Mouse (Mus musculus) liver, embryonic 15.5 days (tissue): ENCODE results near the gene Gm11111. TPM values are rescaled to one million over a fixed set of nuclear protein-coding genes. Genes with fewer than 3 reads are reported as not detected.

Experiments
- ATAC-seq: fragments of 200-750 bp; cut with Nextera tagmentation; 2 replicates; pipeline ENCODE4 v1.8.0; 2017; ENCODE audit warnings: moderate number of reproducible peaks, mild to moderate bottlenecking, moderate library complexity; ENCODE audit not compliant: insufficient read depth
- H3K27ac ChIP-seq: fragments of 300-500 bp; sonication (generic); replicated peaks from 2 replicates; pipeline ENCODE4 v1.5.1; 2015; ENCODE audit warnings: mild to moderate bottlenecking, inconsistent platforms
- H3K27me3 ChIP-seq: fragments of 300-500 bp; sonication (generic); 2 replicates; pipeline ENCODE4 v1.6.1; 2015; ENCODE audit warnings: mild to moderate bottlenecking, inconsistent platforms
- H3K36me3 ChIP-seq: fragments of 300-500 bp; sonication (generic); replicated peaks from 2 replicates; pipeline ENCODE4 v1.6.1; 2015; ENCODE audit warnings: moderate library complexity, mild to moderate bottlenecking, inconsistent platforms
- H3K4me1 ChIP-seq: fragments of 300-500 bp; sonication (generic); replicated peaks from 2 replicates; pipeline ENCODE4 v1.6.1; 2015; ENCODE audit warnings: inconsistent platforms
- H3K4me2 ChIP-seq: fragments of 300-500 bp; sonication (generic); 2 replicates; pipeline ENCODE4 v1.6.1; 2015; ENCODE audit warnings: moderate library complexity, mild to moderate bottlenecking, inconsistent platforms
- H3K4me3 ChIP-seq: fragments of 300-500 bp; sonication (generic); replicated peaks from 2 replicates; pipeline ENCODE4 v1.5.1; 2015; ENCODE audit warnings: mild to moderate bottlenecking, inconsistent platforms
- H3K9ac ChIP-seq: fragments of 300-500 bp; sonication (generic); 2 replicates; pipeline ENCODE4 v1.6.1; 2015; ENCODE audit warnings: moderate library complexity, mild to moderate bottlenecking, inconsistent platforms
- H3K9me3 ChIP-seq: fragments of 300-500 bp; sonication (generic); replicated peaks from 2 replicates; pipeline ENCODE4 v1.6.1; 2016; ENCODE audit warnings: inconsistent platforms
- WGBS: fragments of 180-500 bp; shearing (Covaris S2); methylation state at CpG from one replicate; pipeline ENCODE4 v1.1.7; 2015; ENCODE audit warnings: mixed read lengths; ENCODE audit not compliant: insufficient replicate concordance; 5-methylcytosine and 5-hydroxymethylcytosine counted together
- polyA plus RNA-seq: library from polyadenylated mRNA; unstranded; fragments of >200 nt; fragmentation: Nextera tagmentation; extraction: Ambion mirVana; gene quantifications from 2 replicates; pipeline ENCODE4 v1.2.1, GENCODE M21; 2015

Gene Gm11111
- polyA plus RNA-seq, 1 experiment from 2014 or later: not detected

GRCm38 (mm10) chr5:98582051-98582450 is 29.6 kb downstream of the Gm11111 start:
- H3K4me3 ChIP-seq: no peak overlapping the region
- no peak for ATAC-seq
- no peaks in the 10 kb centered on the region for H3K9me3 ChIP-seq
- no peak overlapping the region for H3K4me2 ChIP-seq
- no peaks in the 10 kb centered on the region for H3K36me3 ChIP-seq
- no peak overlapping the region for H3K27ac ChIP-seq
- no peaks in the 10 kb centered on the region for H3K4me1 ChIP-seq
- H3K27me3 ChIP-seq: no peaks in the 10 kb centered on the region
- 63% methylated on average over 3 of the region's 3 CpGs for WGBS
- no peak overlapping the region for H3K9ac ChIP-seq

- ATAC-seq: no peak
- Histone ChIP-seq H3K4me3 (no peak overlapping the region), H3K36me3 (no peaks in the 10 kb centered on the region), H3K9ac (no peak overlapping the region), H3K9me3 (no peaks in the 10 kb centered on the region), H3K27me3 (no peaks in the 10 kb centered on the region), H3K4me1 (no peaks in the 10 kb centered on the region), H3K4me2 (no peak overlapping the region), H3K27ac (no peak overlapping the region)
These were observed 33.4 kb downstream of the Gm11111 start for GRCm38 (mm10) chr5:98585915-98586314.

Other genes with a start within 250 kb of the Gm11111 start
- not detected in 2 replicates for gene Cfap299, start 223.4 kb upstream of the Gm11111 start, polyA plus RNA-seq